ENCODE assay signal across 9 mouse cellular contexts in the genomic region with DNA sequence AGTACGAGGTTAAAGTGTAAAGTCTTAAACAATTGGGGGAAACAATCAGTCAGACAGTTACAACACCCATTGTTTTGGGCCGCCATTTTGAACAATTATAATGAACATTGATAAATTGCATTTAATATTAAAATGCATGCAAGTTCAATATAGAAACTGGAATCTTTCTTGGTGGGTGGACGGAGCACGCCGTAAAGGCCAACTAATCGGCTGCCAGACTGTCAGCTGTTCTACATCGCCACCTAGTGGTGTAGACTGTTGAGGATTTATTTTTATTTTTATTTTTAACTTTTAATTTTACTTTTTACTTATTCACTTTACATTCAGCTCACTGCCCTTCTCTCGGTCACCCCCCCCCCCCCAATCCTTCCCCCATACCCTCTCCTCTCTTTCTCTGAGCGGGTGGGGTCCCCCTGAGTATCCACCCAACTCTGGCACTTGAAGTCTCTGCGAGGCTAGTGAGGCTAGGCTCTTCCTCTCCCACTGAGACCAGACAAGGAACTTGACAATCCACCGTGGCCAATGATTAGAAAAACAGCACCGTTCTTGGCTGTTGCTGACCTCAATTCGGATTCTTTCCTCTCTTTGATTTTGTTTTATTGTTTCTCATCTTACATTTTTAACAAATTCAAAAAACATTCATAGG.
A peak's percentile ranks its signal among the peaks of the same experiment; 100 is the strongest.
DNase-seq lines count a peak whose midpoint lies in the region; ATAC-seq and TF ChIP-seq lines count a peak whose summit lies in the region.
"Had no signal": no experiment of that assay in that cellular context is flagged by ENCODE, and none has a peak within 500 bp of the region (broad histone marks: within the 10 kb centered on the region; RNA-seq: fewer than 3 reads in every experiment).

No protein-coding gene starts in this region.

- intact Hi-C loops in left cerebral cortex, adult 2 months (cut with DNase I): loop anchor here (2.0 to 10.0 kb wide), 3 partner anchors 125 to 1418 kb away; no protein-coding TSS in a partner anchor
- intact Hi-C loops in left cerebral cortex, postnatal 10 days (cut with DNase I): loop anchor here (1.0 kb wide), 1 partner anchor 371 kb away; no protein-coding TSS in a partner anchor
- intact Hi-C loops in left cerebral cortex, postnatal 25 days (cut with DNase I): loop anchor here (2.0 to 5.0 kb wide), 2 partner anchors 155 to 372 kb away; no protein-coding TSS in a partner anchor

- peak; percentile 75 for TF ChIP-seq CTCF in left cerebral cortex, adult 2 months (IDR thresholded peaks at IDR 0.05)
- TF ChIP-seq CTCF in intestine, postnatal 0 days (IDR thresholded peaks at IDR 0.05; ENCODE audit: low read depth): peak; percentile 82

- no peaks in the 10 kb centered on the region for H3K27me3 ChIP-seq in intestine, postnatal 0 days (replicated peaks; ENCODE audit: control insufficient read depth, insufficient read depth, low read length)
- H3K27me3 ChIP-seq in midbrain, embryonic 12.5 days: no peaks in the 10 kb centered on the region
- H3K27me3 ChIP-seq: embryonic facial prominence, embryonic 12.5 days had no signal

- no peaks in the 10 kb centered on the region; the same call in 1 of the 2 replicates for H3K4me1 ChIP-seq in intestine, postnatal 0 days (replicated peaks; ENCODE audit: control insufficient read depth, insufficient read depth, low read length)
- H3K4me1 ChIP-seq in midbrain, embryonic 12.5 days: peaks cover 3% of the 10 kb centered on the region; the same call in 1 of the 2 replicates

- ATAC-seq in intestine, postnatal 0 days: no peak
- ATAC-seq in midbrain, embryonic 12.5 days (ENCODE audit: low FRiP score, low read depth): peak; percentile 62

- no peak for DNase-seq in left cerebral cortex, adult 2 months (ENCODE audit: extremely low spot score in 1 of 2, low spot score in 2 of 2)
- DNase-seq in left cerebral cortex, postnatal 10 days (ENCODE audit: extremely low spot score in 1 of 2, low spot score in 2 of 2): no peak
- peak; percentile 44 for DNase-seq in brain, adult 2 months (ENCODE audit: low read depth, low spot score)
- DNase-seq in left cerebral cortex, adult 8-10 months (ENCODE audit: low spot score in 2 of 2): no peak
- DNase-seq in left cerebral cortex, postnatal 25 days (ENCODE audit: low spot score in 2 of 2): no peak
- no peak for DNase-seq in urinary bladder, postnatal 14 days (ENCODE audit: low spot score)

- H3K36me3 ChIP-seq in intestine, postnatal 0 days (ENCODE audit: control insufficient read depth, insufficient read depth): no peaks in the 10 kb centered on the region
- no peaks in the 10 kb centered on the region for H3K36me3 ChIP-seq in midbrain, embryonic 12.5 days
- H3K36me3 ChIP-seq: embryonic facial prominence, embryonic 12.5 days had no signal

- no peak overlapping the region for H3K27ac ChIP-seq in left cerebral cortex, adult 2 months
- H3K27ac ChIP-seq in intestine, postnatal 0 days (ENCODE audit: low read depth, low read length): no peak overlapping the region
- H3K27ac ChIP-seq in midbrain, embryonic 12.5 days (replicated peaks): no peak overlapping the region
- H3K27ac ChIP-seq: embryonic facial prominence, embryonic 12.5 days had no signal

- WGBS in intestine, postnatal 0 days: 13% methylated on average over 12 of the region's 13 CpGs
- WGBS in midbrain, embryonic 12.5 days: 22% methylated on average over 12 of the region's 13 CpGs

- H3K9ac ChIP-seq in intestine, postnatal 0 days (ENCODE audit: low read depth, low read length): no peak overlapping the region
- no peak overlapping the region for H3K9ac ChIP-seq in midbrain, embryonic 12.5 days (replicated peaks)
- H3K9ac ChIP-seq: embryonic facial prominence, embryonic 12.5 days had no signal

- no peak overlapping the region for H3K4me3 ChIP-seq in left cerebral cortex, adult 2 months
- H3K4me3 ChIP-seq in intestine, postnatal 0 days (ENCODE audit: low read depth, low read length): no peak overlapping the region
- H3K4me3 ChIP-seq in midbrain, embryonic 12.5 days: no peak overlapping the region
- H3K4me3 ChIP-seq: embryonic facial prominence, embryonic 12.5 days had no signal

- H3K4me2 ChIP-seq in intestine, postnatal 0 days (replicated peaks; ENCODE audit: low read depth): peak overlapping the region; percentile 35; the same call in 1 of the 2 replicates
- H3K4me2 ChIP-seq in midbrain, embryonic 12.5 days (replicated peaks): no peak overlapping the region
- H3K4me2 ChIP-seq: embryonic facial prominence, embryonic 12.5 days had no signal

- H3K9me3 ChIP-seq in intestine, postnatal 0 days (ENCODE audit: control insufficient read depth): no peaks in the 10 kb centered on the region
- H3K9me3 ChIP-seq in midbrain, embryonic 12.5 days: no peaks in the 10 kb centered on the region
- H3K9me3 ChIP-seq: embryonic facial prominence, embryonic 12.5 days had no signal
